Mouse (Mus musculus) layer of hippocampus, adult 9-10 months (tissue): ENCODE measurements around the gene Gm20388.

Experiments used
- DNase-seq: peaks from one replicate; pipeline ENCODE4 v3.0.0; 2022; ENCODE audit warnings: low spot score

Gene Gm20388

DNA sequence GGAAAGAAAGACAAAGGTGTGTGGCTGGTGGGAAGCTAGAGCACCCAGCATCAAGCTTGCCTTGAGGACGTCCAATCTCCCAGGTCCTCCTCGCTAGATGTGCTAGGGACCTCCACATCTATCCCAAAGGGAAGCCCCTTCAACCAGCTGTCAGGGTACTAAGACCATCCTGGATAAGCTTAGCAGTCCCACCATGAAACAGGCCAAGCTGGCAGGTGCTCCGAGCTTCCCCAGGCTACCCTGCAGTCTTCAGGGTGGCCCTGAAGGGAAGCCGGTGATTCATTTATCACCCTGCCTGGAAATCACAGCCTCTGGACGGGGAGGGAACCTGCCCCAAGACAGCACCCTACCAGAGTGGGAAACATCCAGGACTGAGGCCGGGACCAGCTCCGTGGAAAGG lies 1165.9 kb downstream of the Gm20388 start:
- no peak for DNase-seq

- DNase-seq, result no peak
These were observed 1168.1 kb downstream of the Gm20388 start for GRCm38 (mm10) chr8:121078721-121079120.

GRCm38 (mm10) chr8:121079201-121079600 lies 1168.6 kb downstream of the Gm20388 start:
- no peak for DNase-seq

GRCm38 (mm10) chr8:121079944-121080343 lies 1169.3 kb downstream of the Gm20388 start:
- no peak for DNase-seq

DNA sequence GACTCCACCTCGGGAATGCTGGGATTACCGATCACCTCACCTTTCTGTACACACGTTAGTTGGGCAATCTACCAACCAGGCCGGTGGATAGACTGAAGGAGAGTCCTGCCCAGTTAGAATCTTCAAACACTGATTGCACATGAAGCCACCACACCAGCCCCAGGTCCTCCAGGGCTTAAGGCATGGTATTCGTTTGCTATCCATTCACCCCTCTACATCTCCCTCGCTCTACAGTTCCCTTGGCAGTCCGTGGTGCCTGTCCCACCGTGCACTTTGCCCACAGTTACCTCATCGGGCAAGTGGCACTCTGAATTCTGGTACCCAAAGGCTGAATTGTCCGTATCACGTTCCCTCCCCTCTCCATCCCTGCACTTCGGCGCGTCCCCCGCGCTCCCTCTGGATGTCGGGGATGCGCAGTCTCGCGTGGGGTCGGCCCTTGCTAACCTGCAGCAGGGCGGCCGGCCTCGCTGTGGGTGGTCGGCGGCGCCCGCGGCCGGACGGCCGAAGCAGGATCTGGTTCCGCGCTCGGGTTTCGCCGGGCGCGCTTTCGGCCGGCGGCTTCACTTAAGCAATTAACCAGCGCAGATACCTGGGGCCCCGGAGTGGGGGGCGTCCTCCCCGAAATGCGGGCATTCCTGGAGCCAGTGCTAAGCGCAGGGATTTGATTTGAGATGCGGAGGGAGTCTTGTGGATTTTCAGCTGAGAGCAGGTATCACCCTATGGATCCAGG lies 1169.9 kb downstream of the Gm20388 start:
- no peak for DNase-seq

DNA sequence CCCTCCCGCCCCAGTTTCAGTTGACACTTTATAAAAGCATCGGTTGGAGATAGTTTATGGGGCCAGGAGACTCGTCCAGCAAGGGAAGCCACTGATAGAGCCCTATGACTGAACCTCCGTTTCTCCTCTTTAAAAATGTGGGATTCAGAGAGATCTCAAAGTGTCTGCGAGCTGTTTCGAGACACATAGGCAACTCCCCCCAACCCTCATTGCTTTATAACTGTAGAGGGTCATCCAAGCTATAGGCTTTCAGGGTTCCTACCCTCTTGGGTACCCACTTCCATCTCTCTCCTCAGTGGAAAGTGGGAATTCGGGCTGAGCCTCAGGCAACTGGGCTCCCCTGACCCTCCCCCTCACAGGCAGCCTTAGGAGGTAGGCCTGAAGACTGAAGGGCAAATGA lies 1170.8 kb downstream of the Gm20388 start:
- DNase-seq, result no peak

GRCm38 (mm10) chr8:121082218-121083092 lies 1171.8 kb downstream of the Gm20388 start:
- DNase-seq, result no peak

GRCm38 (mm10) chr8:121083093-121083935 lies 1172.7 kb downstream of the Gm20388 start:
- DNase-seq, result no peak

DNA sequence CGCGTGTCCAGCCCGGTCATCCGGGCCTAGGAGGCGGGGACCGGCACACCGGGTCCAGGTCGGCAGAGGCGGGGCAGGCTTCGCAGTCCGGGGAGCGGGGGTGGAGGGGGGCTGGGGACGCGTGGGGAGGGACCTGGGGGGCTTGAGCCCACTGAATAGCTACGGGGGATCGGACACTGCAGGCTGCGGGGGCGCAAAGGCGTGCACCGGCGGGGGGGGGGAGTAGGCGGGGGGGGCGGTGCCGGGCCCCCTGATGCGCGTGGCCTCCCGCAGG lies 1173.2 kb downstream of the Gm20388 start:
- no peak for DNase-seq

- no peak for DNase-seq
These were observed 1173.7 kb downstream of the Gm20388 start, which contains the start of gene Foxf1 for GRCm38 (mm10) chr8:121084210-121084951. Foxf1 (plus strand) TSS chr8:121084386.

DNA sequence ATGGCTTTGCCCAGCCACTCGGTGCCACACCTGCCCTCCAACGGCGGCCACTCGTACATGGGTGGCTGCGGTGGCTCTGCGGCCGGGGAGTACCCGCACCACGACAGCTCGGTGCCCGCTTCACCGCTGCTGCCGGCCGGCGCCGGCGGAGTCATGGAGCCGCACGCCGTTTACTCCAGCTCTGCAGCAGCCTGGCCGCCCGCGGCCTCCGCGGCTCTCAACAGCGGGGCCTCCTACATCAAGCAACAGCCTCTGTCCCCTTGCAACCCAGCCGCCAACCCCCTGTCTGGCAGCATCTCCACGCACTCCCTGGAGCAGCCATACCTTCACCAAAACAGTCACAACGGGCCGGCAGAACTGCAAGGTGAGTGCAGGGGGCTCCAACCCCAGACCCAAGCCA lies 1174.4 kb downstream of the Gm20388 start:
- DNase-seq, result no peak

GRCm38 (mm10) chr8:121085561-121085960 lies 1174.9 kb downstream of the Gm20388 start:
- no peak for DNase-seq

DNA sequence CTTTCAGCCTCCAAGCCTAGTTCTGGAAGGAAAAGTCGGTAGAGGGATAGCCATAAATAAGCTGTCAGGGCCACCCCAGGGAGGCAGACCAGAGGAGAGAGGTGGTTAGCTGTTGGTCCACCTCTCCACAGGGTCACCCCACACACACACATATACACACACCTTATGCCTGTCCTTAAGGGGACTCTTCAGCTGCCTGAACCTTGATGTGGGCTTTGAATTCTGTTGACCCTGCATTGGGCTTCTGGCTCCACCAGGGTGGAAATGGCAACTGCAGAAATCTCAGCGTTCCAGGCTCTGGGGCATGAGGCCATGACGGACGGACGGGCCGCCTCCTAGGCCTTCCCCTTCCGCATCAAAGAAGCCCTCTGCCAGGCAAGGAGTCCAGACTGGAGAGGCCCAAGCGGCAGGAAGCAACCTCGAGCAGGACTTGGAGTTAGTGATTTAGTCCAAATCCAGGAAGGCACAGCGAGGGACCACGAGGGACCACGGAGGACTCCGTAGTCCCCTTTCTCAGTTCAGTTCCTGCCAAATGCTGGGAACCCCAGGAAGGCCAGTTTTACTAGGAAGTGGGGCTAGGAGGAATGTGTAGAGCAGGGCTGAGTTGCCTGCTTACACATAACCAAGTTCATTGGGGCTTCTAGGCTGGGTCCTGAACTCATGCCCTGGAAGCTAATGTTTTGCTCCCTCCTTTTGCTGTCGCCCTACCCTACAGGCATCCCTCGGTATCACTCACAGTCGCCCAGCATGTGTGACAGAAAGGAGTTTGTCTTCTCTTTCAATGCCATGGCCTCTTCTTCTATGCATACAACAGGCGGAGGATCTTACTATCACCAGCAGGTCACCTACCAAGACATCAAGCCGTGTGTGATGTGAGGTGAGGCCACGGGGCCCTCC lies 1175.6 kb downstream of the Gm20388 start:
- no peak for DNase-seq

GRCm38 (mm10) chr8:121088281-121088680 lies 1177.6 kb downstream of the Gm20388 start:
- DNase-seq, result no peak

- no peak for DNase-seq
These were observed 1178.4 kb downstream of the Gm20388 start for GRCm38 (mm10) chr8:121088871-121089630.

GRCm38 (mm10) chr8:121089631-121090380 lies 1179.2 kb downstream of the Gm20388 start:
- DNase-seq, result no peak

DNA sequence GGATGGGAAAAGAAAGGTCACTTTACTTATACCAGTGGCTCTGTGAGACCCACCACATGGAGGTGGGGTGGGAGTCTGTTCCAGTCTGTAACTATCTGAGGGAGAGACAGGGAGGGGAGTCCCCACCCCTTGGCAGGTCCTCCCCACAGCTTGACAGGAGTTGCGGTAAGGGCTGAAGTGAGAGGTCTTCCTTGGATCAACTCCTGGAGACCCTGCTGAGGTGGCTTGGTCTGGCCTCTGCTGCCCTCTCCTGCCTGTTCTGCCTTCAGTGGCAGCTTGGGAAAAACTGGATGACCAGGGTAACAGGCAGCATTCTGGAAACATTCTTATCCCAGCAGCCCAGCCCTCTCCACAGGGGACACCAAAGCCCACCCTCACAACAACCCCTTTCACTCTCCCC lies 1180.1 kb downstream of the Gm20388 start:
- DNase-seq, result no peak

DNA sequence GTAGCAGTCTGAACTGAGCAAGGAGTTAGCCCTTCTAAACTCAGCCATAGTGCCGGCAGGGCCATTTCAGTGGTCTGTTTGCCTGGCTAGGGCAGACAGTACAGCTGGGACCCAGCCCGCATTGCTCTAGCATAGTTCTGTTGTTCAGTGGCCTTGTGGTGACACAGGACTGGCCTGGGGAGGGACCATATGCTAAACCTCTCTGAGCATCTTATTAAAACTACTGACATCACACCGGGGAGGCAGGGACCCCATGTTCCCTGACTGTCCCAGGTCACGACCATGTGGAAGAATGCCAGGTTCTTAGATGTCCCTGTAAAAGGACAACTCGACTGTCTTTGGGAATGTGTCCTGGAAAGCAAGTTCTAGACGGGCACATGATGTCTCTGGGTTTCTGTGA lies 1181.5 kb downstream of the Gm20388 start:
- no peak for DNase-seq

DNA sequence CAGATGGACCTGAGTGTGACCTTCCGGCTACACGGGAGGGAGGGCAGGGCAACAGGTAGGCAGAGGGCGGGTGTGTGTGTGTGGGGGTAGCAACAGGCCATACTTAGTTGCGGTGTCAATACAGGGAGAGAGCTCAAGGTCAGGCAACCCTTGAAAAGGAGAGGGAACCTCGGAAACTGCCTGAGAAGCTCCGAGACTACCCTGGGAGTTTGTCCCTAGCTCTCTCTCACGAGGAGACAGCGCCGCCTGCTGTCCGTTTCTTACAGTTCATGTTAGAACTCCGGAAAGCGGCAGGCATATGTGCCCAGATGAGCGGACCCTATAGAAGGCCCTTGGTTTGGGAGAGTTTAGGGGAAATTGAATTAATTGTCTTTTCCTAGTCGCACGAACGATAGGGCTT lies 1182.0 kb downstream of the Gm20388 start:
- peak; percentile 59 for DNase-seq
